Mouse (Mus musculus): ENCODE data around the gene Osbpl2. TPM values are rescaled to one million over a fixed set of nuclear protein-coding genes. Genes with fewer than 3 reads are reported as not detected.

Osbpl2 gene
- polyA plus RNA-seq (2012; rRNA removed) = 27.9 and 34.5 TPM in 2 replicates

- WGBS = under 1% methylated on average over 53 of the region's 55 CpGs
- TF ChIP-seq POLR2A (IDR thresholded peaks at IDR 0.05; ENCODE audit: borderline replicate concordance, extremely low read depth, low read depth, low read length) (peak; percentile 77; the same call in 1 of the 2 replicates), CTCF (IDR thresholded peaks at IDR 0.05; ENCODE audit: insufficient read depth, low read length) (no peak)
- DNase-seq = peak; percentile 100
- Histone ChIP-seq H3K4me3 (replicated peaks; ENCODE audit: extremely low read depth, low read depth, low read length) (peak within 1 kb of the TSS; percentile 71), H3K4me1 (ENCODE audit: control insufficient read depth, insufficient read depth, low read length) (peaks cover 43% of the 10 kb centered on the region)
These were observed at the start of gene Osbpl2 for GRCm38 (mm10) chr2:180118661-180119438. Gene Osbpl2 (plus strand): TSS chr2:180119306.

DNA sequence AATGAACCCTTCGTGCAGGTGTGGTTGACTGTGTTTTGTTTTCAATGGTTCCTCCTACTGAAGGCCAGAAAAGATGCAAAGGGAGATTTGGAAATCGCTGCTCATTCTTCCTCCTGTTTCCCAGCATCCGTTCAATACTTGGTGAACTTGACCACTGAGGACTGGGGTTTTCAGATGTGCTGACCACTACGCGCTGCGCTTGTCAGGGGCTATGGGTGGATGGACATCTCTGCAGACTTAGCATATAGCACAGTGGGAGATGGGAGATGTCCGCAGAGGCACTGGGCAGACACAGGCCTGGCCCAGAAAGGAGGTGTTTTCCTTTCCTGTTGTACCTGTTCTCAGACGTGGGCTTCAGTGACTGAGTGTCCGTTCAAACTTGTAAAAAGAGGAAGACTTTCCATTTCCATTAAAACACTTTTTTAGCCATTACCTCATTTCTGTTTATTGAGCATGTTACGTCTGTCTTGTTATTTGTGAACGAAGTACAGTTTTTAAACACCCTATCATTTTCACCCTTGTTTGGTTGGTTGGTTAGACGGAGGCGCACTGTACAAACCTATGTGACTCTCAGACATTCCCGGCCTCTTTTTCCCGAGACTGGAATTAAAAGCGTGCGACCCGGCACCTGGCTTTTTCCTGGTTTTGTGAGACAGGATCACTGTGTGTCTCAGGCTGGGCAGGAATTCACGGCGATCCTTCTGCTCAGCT is 49.2 kb upstream of the Osbpl2 start:
- TF ChIP-seq POLR2A (IDR thresholded peaks at IDR 0.05; ENCODE audit: borderline replicate concordance, extremely low read depth, low read depth, low read length) (no peak), CTCF (IDR thresholded peaks at IDR 0.05; ENCODE audit: insufficient read depth, low read length) (no peak)
- 30% methylated on average over 20 of the region's 20 CpGs for WGBS
- H3K4me3 ChIP-seq (replicated peaks; ENCODE audit: extremely low read depth, low read depth, low read length) = peak overlapping the region; percentile 91
- no peak for DNase-seq
- H3K4me1 ChIP-seq (ENCODE audit: control insufficient read depth, insufficient read depth, low read length) = peaks cover 8% of the 10 kb centered on the region

DNA sequence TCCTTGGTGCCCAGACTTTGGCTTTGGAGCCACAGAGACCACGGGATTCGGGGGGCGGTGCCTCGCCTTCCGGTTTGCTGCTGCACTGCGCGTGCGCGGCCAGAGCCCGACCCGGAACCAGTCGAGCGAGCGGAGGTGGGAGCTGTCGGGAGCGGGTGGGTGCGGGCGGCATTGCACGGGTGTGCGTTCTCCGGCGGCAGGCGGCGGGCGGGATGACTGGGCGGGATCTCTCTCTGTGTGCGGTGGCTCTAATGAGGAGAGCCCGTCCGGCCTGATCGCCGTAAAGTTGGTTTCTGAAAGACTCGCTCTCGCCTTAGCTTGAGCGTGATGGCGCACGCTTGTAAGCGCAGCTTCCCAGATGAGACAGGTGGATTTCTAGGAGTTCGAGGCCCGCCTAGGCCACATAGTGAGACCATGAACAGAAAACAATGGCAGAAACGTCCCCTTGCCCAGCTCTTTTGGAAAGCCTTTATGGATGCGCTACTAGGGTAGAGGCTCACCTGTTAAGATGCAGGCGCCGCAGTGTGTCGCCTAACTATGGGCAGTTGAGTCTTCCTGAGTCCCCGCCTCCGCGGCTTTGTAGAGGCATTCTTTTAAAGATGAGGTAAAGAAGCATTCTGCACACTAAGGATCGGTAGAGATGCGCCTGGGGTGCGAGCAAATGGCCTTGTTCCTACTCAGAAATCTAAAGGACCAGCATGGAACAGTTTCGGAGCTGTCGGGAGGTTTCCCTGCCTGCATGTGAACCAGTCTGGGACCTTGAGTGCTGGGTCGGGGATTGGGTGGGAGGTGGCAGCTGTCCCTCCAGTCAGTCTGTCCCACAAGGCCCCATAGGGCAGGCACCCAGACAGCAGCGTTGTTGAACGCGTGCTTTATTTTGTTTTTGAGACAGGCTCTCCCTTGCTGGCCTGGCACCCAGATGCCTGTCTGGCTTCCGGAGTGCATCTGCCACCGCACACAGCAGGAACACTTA is 48.3 kb upstream of the Osbpl2 start, which contains the start of gene Mtg2:
Mtg2 (plus strand) TSS at position 108 of the 973 bp plus-strand sequence.
- DNase-seq = peak; percentile 97
- TF ChIP-seq CTCF (IDR thresholded peaks at IDR 0.05; ENCODE audit: insufficient read depth, low read length) (no peak), POLR2A (IDR thresholded peaks at IDR 0.05; ENCODE audit: borderline replicate concordance, extremely low read depth, low read depth, low read length) (peak; percentile 86)
- 4% methylated on average over 58 of the region's 58 CpGs for WGBS
- Histone ChIP-seq H3K4me1 (ENCODE audit: control insufficient read depth, insufficient read depth, low read length) (peaks cover 8% of the 10 kb centered on the region), H3K4me3 (replicated peaks; ENCODE audit: extremely low read depth, low read depth, low read length) (peak within 1 kb of the TSS; percentile 91)

DNA sequence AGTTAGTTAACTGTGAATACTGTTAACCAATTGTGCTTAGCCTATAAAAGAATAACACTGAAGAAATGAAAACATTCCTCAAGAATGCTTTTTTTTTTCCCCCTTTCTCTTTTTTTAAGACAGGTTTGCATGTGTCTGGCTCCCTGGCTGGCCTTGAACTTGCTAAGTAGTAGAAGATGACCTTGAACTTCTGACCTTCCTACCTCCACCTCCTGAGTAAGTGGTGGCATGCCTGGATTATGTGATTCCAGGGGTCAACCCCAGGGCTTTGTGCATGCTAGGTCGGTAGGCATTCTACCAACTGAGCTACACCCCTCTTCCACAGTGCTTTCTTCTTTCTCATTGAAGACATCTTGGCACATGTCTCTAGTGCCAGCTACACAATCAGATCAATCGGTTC is 47.4 kb upstream of the Osbpl2 start:
- TF ChIP-seq POLR2A (IDR thresholded peaks at IDR 0.05; ENCODE audit: borderline replicate concordance, extremely low read depth, low read depth, low read length) (no peak), CTCF (IDR thresholded peaks at IDR 0.05; ENCODE audit: insufficient read depth, low read length) (no peak)
- H3K4me1 ChIP-seq (ENCODE audit: control insufficient read depth, insufficient read depth, low read length) = peaks cover 8% of the 10 kb centered on the region
- WGBS = 89% methylated on average over 2 of the region's 2 CpGs
- no peak for DNase-seq
- H3K4me3 ChIP-seq (replicated peaks; ENCODE audit: extremely low read depth, low read depth, low read length) = no peak overlapping the region

DNA sequence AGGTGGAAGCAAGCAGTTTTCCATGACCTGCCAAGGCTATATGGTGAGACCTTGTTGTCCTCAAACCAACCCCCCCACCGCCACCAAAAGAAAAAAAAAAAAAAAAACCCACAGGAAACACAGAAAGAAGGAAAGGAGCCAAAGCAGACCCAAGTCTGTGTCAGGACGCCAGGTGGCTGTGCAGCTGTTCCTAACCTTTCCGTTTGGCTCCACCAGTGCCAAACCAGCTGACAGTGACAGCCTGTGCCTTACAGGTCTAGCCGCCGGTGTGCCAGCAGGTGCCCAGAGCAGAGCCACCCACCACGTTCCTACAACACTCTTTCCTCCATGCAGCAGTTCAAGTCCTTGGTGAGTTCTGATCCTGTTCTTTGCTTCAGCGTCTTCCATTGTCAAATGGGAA is 46.2 kb upstream of the Osbpl2 start:
- 81% methylated on average over 7 of the region's 7 CpGs for WGBS
- H3K4me1 ChIP-seq (ENCODE audit: control insufficient read depth, insufficient read depth, low read length) = peaks cover 8% of the 10 kb centered on the region
- no peak for DNase-seq
- no peak overlapping the region for H3K4me3 ChIP-seq (replicated peaks; ENCODE audit: extremely low read depth, low read depth, low read length)
- TF ChIP-seq POLR2A (IDR thresholded peaks at IDR 0.05; ENCODE audit: borderline replicate concordance, extremely low read depth, low read depth, low read length) (no peak), CTCF (IDR thresholded peaks at IDR 0.05; ENCODE audit: insufficient read depth, low read length) (no peak)

DNA sequence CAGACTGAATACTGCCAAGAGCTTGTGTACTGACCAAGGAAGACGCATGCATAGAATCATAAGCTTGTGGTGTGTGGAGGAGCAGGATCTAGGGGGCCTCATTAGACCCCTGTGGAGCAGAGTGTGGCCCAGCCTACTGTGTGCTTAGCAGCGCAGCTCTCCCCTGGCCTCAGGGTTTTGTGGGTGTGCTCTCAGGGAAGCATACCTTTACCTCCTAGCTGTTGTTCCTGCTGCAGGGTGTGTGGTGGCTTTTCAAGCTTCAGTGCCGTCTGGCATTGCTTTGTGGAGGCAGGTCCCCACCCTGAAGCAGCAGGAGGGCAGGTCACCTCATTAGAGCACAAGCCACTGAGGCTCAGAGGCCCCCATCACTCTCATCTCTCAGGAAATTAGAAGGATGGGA is 41.5 kb upstream of the Osbpl2 start:
- no peaks in the 10 kb centered on the region for H3K4me1 ChIP-seq (ENCODE audit: control insufficient read depth, insufficient read depth, low read length)
- TF ChIP-seq POLR2A (IDR thresholded peaks at IDR 0.05; ENCODE audit: borderline replicate concordance, extremely low read depth, low read depth, low read length) (no peak), CTCF (IDR thresholded peaks at IDR 0.05; ENCODE audit: insufficient read depth, low read length) (no peak)
- DNase-seq = no peak
- no peak overlapping the region for H3K4me3 ChIP-seq (replicated peaks; ENCODE audit: extremely low read depth, low read depth, low read length)
- WGBS = 68% methylated on average over 3 of the region's 3 CpGs

DNA sequence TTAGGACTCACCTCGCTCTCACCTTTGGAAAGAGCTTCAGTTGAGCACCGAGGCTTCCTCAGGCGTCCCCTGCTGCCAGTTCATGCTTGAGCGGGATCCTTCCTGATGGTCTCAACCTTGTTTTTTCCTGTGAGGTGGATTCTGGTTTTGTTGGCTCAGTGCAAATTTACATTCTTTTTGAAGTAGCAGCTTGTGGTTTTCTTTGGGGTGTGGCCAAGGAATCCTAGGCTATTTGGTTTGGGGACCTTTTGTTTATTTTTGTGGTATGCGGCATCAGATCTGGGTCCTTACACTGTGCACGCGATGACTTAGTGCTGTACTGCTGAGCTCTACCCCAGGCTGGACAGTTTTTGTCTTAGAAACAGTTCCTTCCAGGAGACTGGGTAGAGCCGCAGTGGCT is 38.4 kb upstream of the Osbpl2 start:
- Histone ChIP-seq H3K4me3 (replicated peaks; ENCODE audit: extremely low read depth, low read depth, low read length) (no peak overlapping the region), H3K4me1 (ENCODE audit: control insufficient read depth, insufficient read depth, low read length) (no peaks in the 10 kb centered on the region)
- 68% methylated on average over 8 of the region's 8 CpGs for WGBS
- TF ChIP-seq CTCF (IDR thresholded peaks at IDR 0.05; ENCODE audit: insufficient read depth, low read length) = no peak
- no peak for TF ChIP-seq POLR2A (IDR thresholded peaks at IDR 0.05; ENCODE audit: borderline replicate concordance, extremely low read depth, low read depth, low read length)
- DNase-seq = no peak

DNA sequence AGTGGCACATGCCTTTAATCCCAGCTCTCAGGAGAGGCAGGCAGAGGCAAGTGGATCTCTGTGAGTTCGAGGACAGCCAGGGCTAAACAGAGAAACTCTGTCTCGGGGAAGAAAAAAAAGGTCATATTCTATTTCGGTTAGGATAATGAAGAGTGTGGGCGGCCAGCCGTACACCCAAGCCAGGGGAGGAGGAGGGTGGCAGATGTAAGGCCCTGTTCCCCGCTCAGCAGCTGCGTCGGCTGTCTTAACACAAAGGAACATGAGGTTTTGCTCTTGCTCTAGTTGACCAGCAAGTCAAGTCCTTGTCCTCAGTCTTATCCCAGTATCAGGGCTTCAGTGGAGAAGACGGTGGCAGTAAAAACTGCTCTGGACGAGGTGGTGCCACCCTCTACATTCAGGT is 36.0 kb upstream of the Osbpl2 start:
- Histone ChIP-seq H3K4me1 (ENCODE audit: control insufficient read depth, insufficient read depth, low read length) (no peaks in the 10 kb centered on the region), H3K4me3 (replicated peaks; ENCODE audit: extremely low read depth, low read depth, low read length) (no peak overlapping the region)
- 91% methylated on average over 10 of the region's 10 CpGs for WGBS
- DNase-seq = no peak
- no peak for TF ChIP-seq POLR2A (IDR thresholded peaks at IDR 0.05; ENCODE audit: borderline replicate concordance, extremely low read depth, low read depth, low read length)
- no peak for TF ChIP-seq CTCF (IDR thresholded peaks at IDR 0.05; ENCODE audit: insufficient read depth, low read length)

DNA sequence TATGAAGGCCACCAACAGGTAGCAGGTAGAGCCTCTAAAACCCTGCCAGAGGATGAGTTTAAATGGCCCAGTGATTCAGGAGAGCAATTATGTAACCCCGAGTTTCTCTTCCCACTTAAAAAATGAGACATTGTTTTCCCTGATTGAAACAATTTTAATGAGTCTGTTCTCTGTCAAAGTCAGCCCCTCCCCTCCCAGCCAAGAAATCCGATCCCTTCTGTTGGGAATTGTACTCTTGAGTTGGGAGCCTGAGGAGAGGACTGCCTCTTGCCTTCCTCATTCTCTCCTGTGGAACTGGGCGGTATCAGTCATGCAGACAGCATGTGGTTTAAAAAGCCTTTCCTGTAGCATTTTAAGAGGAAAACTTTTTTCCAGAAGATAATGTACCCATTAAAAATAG is 34.5 kb upstream of the Osbpl2 start:
- Histone ChIP-seq H3K4me3 (replicated peaks; ENCODE audit: extremely low read depth, low read depth, low read length) (no peak overlapping the region), H3K4me1 (ENCODE audit: control insufficient read depth, insufficient read depth, low read length) (no peaks in the 10 kb centered on the region)
- WGBS = 45% methylated on average over 3 of the region's 3 CpGs
- TF ChIP-seq CTCF (IDR thresholded peaks at IDR 0.05; ENCODE audit: insufficient read depth, low read length) (no peak), POLR2A (IDR thresholded peaks at IDR 0.05; ENCODE audit: borderline replicate concordance, extremely low read depth, low read depth, low read length) (no peak)
- DNase-seq = no peak
